Mouse (Mus musculus) heart, embryonic 11.5 days (tissue): ENCODE measurements at regions not wholly inside any gene's neighbourhood (a gene's known extent, or its start where the extent isn't known, plus 50 kb on each side); places are given as distances from the start of the nearest gene placed in this dataset.

Source experiments
- ATAC-seq: fragments of 200-750 bp; cut with Nextera tagmentation; replicated peaks from 2 replicates; pipeline ENCODE4 v1.8.0; 2017; ENCODE audit warnings: moderate library complexity; ENCODE audit not compliant: insufficient number of reproducible peaks, low FRiP score, low TSS enrichment
- H3K27ac ChIP-seq: fragments of 300-500 bp; sonication (generic); 2 replicates; pipeline ENCODE4 v1.5.1; 2014; ENCODE audit warnings: mild to moderate bottlenecking, low read depth, low read length
- H3K27me3 ChIP-seq: fragments of 300-500 bp; sonication (generic); 2 replicates; pipeline ENCODE4 v1.6.1; 2014; ENCODE audit warnings: mild to moderate bottlenecking, low read length, mixed read lengths; ENCODE audit not compliant: control insufficient read depth, insufficient read depth
- H3K36me3 ChIP-seq: fragments of 300-500 bp; sonication (generic); 2 replicates; pipeline ENCODE4 v1.6.1; 2014; ENCODE audit warnings: mild to moderate bottlenecking, low read length, moderate library complexity, mixed read lengths; ENCODE audit not compliant: control insufficient read depth, insufficient read depth
- H3K4me1 ChIP-seq: fragments of 300-500 bp; sonication (generic); 2 replicates; pipeline ENCODE4 v1.6.1; 2014; ENCODE audit warnings: low read length; ENCODE audit not compliant: control insufficient read depth, insufficient read depth
- H3K4me2 ChIP-seq: fragments of 300-500 bp; sonication (generic); 2 replicates; pipeline ENCODE4 v1.6.1; 2014; ENCODE audit warnings: mild to moderate bottlenecking, moderate library complexity
- H3K4me3 ChIP-seq: fragments of 300-500 bp; sonication (generic); 2 replicates; pipeline ENCODE4 v1.5.1; 2014; ENCODE audit warnings: low read depth, low read length
- H3K9ac ChIP-seq: fragments of 300-500 bp; sonication (generic); 2 replicates; pipeline ENCODE4 v1.6.1; 2014; ENCODE audit warnings: mild to moderate bottlenecking, low read depth, low read length, moderate library complexity
- H3K9me3 ChIP-seq: fragments of 300-500 bp; sonication (generic); replicated peaks from 2 replicates; pipeline ENCODE4 v1.6.1; 2016; ENCODE audit warnings: low read length; ENCODE audit not compliant: control insufficient read depth
- WGBS: fragments of 180-500 bp; shearing (Covaris S2); extraction: QIAGEN DNeasy Blood & Tissue Kit; methylation state at CpG from one replicate; pipeline ENCODE4 v1.1.7; 2014; ENCODE audit not compliant: insufficient replicate concordance; 5-methylcytosine and 5-hydroxymethylcytosine counted together

DNA sequence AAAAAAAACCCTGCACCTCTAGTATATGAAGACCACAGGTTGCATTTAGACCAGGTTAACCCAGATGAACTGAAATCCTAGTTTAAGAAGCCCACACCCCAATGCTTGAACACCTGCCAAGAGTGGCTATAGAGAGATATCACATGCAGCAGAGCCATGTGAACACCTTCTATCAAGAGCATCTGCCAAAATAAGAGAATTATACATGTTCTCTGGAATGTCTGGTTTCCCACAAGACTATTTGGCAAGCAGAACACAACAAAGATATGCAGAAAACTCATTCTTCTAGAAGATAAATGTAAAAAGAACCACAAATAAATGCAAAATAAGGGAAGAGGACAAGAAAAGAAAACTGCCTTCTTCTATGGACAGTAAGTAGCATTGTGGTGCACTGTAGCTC is 107.7 kb upstream of the Dab2 start:
- H3K9me3 ChIP-seq = no peaks in the 10 kb centered on the region
- H3K4me1 ChIP-seq = no peaks in the 10 kb centered on the region
- H3K36me3 ChIP-seq = no peaks in the 10 kb centered on the region
- H3K4me2 ChIP-seq = no peak overlapping the region
- no peaks in the 10 kb centered on the region for H3K27me3 ChIP-seq
- no peak overlapping the region for H3K4me3 ChIP-seq
- no peak overlapping the region for H3K27ac ChIP-seq
- no peak overlapping the region for H3K9ac ChIP-seq
- no peak for ATAC-seq

DNA sequence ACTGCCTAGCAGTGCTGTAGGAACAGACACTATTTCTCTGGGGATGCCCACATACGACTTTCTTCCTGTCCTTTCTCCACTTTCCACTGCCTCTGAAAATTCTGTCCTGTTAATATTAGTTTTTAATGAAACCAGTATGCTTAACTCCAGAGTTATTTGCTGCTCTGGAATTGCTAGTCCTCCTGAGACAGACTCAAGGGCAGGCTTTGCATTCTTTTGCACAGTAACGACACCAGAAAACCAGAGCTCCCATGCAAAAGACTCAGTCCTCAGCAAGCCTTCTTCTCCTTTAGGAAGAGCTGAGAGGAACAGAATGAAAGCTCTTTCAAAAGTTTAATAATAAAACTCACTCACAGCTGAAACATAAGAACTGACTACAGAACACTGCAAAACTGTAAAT is 92.3 kb upstream of the Dab2 start:
- Histone ChIP-seq H3K4me2 (no peak overlapping the region), H3K27me3 (no peaks in the 10 kb centered on the region), H3K4me3 (no peak overlapping the region), H3K9me3 (no peaks in the 10 kb centered on the region), H3K27ac (no peak overlapping the region), H3K36me3 (no peaks in the 10 kb centered on the region), H3K4me1 (no peaks in the 10 kb centered on the region), H3K9ac (no peak overlapping the region)
- no peak for ATAC-seq
- WGBS = 43% methylated on average over 2 of the region's 2 CpGs

DNA sequence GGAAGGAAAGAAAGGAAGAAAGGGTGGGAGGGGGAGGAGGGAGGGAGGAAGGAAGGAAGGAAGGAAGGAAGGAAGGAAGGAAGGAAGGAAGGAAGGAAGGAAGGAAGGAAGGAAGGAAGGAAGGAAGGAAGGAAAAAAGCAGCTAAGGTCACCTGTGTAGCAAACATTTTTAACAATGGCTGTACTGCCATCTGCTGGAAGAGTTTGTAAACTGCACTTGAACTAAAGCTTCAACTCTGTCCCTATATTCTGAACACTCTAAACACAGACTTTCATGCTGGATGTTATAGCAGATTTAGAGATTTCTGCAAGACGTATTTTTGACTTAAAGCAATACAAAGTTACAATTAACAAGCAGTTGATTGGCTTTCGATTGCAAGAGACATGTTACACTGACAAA is 90.3 kb upstream of the Dab2 start:
- no peak overlapping the region for H3K27ac ChIP-seq
- H3K27me3 ChIP-seq = no peaks in the 10 kb centered on the region
- 14% methylated on average over 2 of the region's 2 CpGs for WGBS
- no peaks in the 10 kb centered on the region for H3K36me3 ChIP-seq
- no peaks in the 10 kb centered on the region for H3K4me1 ChIP-seq
- ATAC-seq = no peak
- no peak overlapping the region for H3K4me2 ChIP-seq
- no peak overlapping the region for H3K4me3 ChIP-seq
- H3K9ac ChIP-seq = no peak overlapping the region
- H3K9me3 ChIP-seq = no peaks in the 10 kb centered on the region

DNA sequence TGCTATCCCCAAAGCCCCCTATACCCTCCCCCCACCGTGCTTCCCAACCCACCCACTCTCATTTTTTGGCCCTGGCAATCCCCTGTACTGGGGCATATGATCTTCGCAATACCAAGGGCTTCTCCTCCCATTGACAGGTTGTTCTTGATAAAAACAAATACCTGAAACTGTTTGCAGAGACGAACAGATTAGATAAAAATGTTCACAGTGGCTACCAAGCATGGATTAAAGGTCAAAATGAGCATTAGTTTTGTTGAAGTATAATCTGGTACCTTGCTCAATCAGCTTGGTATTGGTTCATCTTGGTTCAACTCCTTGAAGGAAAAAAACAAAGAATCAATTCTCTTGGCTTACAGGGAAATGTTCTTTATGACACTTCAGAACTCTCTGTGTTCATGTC is 81.5 kb upstream of the Dab2 start:
- no peak overlapping the region for H3K4me3 ChIP-seq
- H3K9ac ChIP-seq = no peak overlapping the region
- no peaks in the 10 kb centered on the region; the same call in 1 of the 2 replicates for H3K4me1 ChIP-seq
- no peaks in the 10 kb centered on the region for H3K9me3 ChIP-seq
- 62% methylated on average over 3 of the region's 3 CpGs for WGBS
- H3K36me3 ChIP-seq = no peaks in the 10 kb centered on the region
- no peak overlapping the region for H3K27ac ChIP-seq
- H3K4me2 ChIP-seq = no peak overlapping the region
- H3K27me3 ChIP-seq = no peaks in the 10 kb centered on the region
- no peak for ATAC-seq

DNA sequence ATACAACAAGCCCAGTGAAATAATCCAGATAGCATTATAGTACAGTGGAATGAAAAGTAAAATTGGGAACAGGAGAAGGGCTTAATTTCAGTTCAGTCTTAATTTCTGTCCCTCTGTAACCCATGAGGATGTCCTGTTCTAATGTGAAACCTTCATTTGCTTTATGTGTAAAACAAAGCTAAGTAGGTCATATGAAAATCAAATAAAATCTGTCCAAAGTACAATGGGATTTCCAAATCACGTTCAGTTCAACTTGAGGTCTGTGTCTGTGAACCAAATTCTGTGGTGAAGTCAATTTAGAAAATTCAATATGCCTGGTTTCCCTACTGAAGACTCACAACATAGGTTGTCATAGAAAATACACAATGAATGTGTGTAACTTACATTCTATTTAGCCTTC is 74.4 kb upstream of the Dab2 start:
- Histone ChIP-seq H3K4me1 (no peaks in the 10 kb centered on the region), H3K4me2 (no peak overlapping the region), H3K9ac (no peak overlapping the region), H3K27ac (no peak overlapping the region), H3K36me3 (no peaks in the 10 kb centered on the region), H3K27me3 (no peaks in the 10 kb centered on the region), H3K4me3 (no peak overlapping the region), H3K9me3 (no peaks in the 10 kb centered on the region)
- 65% methylated on average over 1 of the region's 1 CpGs for WGBS
- ATAC-seq = no peak

DNA sequence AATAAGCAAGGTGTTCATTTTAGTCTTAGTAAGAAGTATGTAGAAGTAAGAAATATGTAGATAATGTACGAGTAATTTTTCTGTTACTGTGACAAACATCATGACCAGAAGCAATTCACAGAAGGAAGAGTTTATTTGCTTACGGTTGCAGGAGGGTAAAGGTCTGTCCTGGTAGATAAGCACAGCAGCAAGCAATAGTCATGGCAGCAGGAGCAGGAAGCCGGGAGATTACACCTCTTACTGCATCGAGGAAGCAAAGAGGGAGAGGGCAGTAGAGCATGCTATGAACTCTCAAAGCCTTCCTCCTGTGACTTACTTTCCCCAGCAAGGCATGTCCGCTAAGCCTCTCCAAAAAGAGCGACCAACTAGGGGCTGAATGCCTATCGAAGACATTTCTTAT is 69.0 kb upstream of the Dab2 start:
- WGBS = 63% methylated on average over 7 of the region's 7 CpGs
- Histone ChIP-seq H3K4me2 (no peak overlapping the region), H3K36me3 (no peaks in the 10 kb centered on the region), H3K27ac (no peak overlapping the region), H3K9ac (no peak overlapping the region), H3K4me1 (peaks cover 9% of the 10 kb centered on the region; the same call in 1 of the 2 replicates), H3K4me3 (no peak overlapping the region), H3K9me3 (no peaks in the 10 kb centered on the region), H3K27me3 (no peaks in the 10 kb centered on the region)
- no peak for ATAC-seq

DNA sequence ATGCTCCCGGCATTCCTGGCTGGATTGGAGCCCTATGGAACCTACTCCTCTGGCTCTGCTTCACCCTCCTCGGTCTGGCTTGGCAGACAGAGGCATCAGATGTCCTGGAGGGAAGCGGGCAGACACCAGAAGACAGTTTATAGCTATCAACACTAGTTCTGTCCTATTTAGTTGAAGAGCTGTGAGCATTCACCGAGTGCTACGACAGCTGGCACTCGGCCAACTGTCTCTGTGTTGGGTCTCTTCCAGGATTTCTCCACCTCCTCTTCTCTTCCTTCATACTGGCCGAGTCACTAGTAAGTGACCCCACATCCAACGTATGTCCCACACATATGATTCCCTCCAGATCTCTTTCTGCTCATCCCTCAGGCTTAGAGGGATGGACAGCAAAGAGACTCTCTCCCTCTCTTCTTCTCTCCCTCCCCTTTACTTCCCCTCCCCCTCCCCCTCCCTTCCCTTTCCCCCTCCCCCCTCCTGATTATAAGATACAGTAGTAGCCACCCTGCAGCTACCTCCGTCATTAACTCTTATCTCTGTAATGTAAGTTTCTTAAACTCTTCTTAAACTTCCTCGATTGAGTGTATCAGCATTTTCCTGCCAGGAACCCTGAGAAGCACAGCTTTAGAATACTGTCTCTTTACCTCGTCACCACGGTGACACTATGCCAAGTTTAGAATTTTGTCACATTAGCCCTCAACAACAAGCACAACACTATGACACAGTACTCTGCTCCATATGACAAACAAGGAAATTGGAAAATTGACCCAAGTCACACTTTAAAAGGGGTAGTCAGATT is 68.1 kb upstream of the Dab2 start:
- Histone ChIP-seq H3K27ac (no peak overlapping the region), H3K4me3 (no peak overlapping the region), H3K36me3 (no peaks in the 10 kb centered on the region), H3K4me1 (peaks cover 9% of the 10 kb centered on the region; the same call in 1 of the 2 replicates), H3K9me3 (no peaks in the 10 kb centered on the region), H3K9ac (no peak overlapping the region), H3K4me2 (no peak overlapping the region), H3K27me3 (no peaks in the 10 kb centered on the region)
- ATAC-seq = no peak
- WGBS = 38% methylated on average over 12 of the region's 12 CpGs

DNA sequence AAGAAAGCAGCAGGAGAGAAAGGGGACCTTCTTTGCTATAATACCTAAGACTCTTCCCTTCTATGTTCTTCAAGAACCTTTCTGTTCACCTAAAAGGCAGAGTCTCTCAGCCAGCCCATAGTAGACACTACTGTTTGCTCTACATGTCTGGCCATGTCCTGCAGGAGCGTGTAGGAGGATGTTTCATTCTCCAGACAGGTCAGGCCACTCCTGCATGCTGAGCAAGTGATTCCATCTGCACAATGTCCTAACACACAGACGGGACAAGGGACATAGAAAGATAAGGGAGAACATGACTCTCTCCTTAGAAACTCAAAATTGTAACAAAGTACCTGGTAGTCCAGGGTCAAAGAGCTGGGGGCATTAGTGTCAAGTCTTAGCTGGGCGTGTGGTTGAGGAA is 66.0 kb upstream of the Dab2 start:
- 38% methylated on average over 3 of the region's 3 CpGs for WGBS

DNA sequence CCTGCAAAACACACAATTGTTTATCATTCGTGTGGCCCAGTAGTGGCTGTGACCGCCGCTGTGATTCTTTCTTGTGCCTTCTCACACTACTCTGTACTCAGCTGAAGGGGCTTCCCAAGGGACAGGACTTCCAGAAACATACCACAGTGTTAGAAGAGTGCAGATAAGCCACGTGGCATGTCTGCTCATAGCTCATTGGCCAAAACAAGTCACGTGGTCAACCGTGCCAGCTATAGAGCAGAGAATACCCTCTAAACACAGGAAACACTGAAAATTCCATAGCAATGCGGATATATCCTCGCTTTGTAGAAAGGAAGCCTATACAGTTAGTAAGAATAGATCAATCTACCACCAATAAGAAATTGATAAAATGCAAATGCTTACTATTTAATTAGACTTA is 63.0 kb upstream of the Dab2 start:
- H3K9me3 ChIP-seq = no peaks in the 10 kb centered on the region
- no peak overlapping the region for H3K27ac ChIP-seq
- no peaks in the 10 kb centered on the region for H3K36me3 ChIP-seq
- 80% methylated on average over 8 of the region's 8 CpGs for WGBS
- H3K4me2 ChIP-seq = no peak overlapping the region
- H3K9ac ChIP-seq = no peak overlapping the region
- ATAC-seq = no peak
- H3K4me1 ChIP-seq = no peaks in the 10 kb centered on the region
- no peaks in the 10 kb centered on the region for H3K27me3 ChIP-seq
- H3K4me3 ChIP-seq = no peak overlapping the region

More for the DNA sequence above, 66.0 kb upstream of the Dab2 start:
- H3K4me2 ChIP-seq = no peak overlapping the region
- no peaks in the 10 kb centered on the region for H3K9me3 ChIP-seq
- H3K27me3 ChIP-seq = no peaks in the 10 kb centered on the region
- H3K36me3 ChIP-seq = no peaks in the 10 kb centered on the region
- H3K4me1 ChIP-seq = peaks cover 9% of the 10 kb centered on the region; the same call in 1 of the 2 replicates
- ATAC-seq = no peak
- no peak overlapping the region for H3K27ac ChIP-seq
- H3K9ac ChIP-seq = no peak overlapping the region
- H3K4me3 ChIP-seq = no peak overlapping the region
